Mouse (Mus musculus) small intestine, adult 2 months (tissue): ENCODE results near the gene Pigq.

Experiments
- CTCF ChIP-seq: fragments of 200-500 bp; IDR thresholded peaks from 2 replicates; pipeline ENCODE4 v1.5.1; 2012; ENCODE audit warnings: low read depth, mild to moderate bottlenecking, control low read depth, inconsistent platforms, low read length, moderate library complexity, mixed read lengths; ENCODE audit not compliant: insufficient replicate concordance, insufficient read length; ENCODE audit errors: extremely low read depth
- POLR2A ChIP-seq: fragments of 200-500 bp; IDR thresholded peaks from 2 replicates; pipeline ENCODE4 v1.6.1; 2012; ENCODE audit warnings: low read depth, mild to moderate bottlenecking, control low read depth, inconsistent platforms, low read length, moderate library complexity

DNA sequence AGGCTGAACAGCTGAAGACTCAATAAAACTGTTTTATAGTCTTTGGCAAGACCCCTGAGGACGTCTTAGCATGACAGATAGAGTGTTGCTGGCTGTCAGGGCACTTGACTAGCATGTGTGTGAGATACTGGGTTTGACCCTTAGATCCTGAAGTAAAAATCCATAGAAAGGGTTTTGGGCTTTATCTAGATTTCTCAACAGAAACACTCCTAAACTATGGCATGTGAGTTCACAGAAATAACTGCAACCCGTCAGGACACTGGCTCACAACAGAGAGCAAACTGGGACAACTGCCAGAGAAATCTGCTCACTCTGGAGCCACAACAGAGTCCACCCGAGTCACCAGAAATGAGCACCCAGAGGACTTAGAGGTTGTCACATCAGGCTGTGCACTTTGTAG is 22.9 kb upstream of the Pigq start:
- no peak for TF ChIP-seq POLR2A
- TF ChIP-seq CTCF: no peak
